Mouse (Mus musculus) heart, postnatal 25 days (tissue): ENCODE data around the gene Casp7. TPM values are rescaled to one million over a fixed set of nuclear protein-coding genes. Genes with fewer than 3 reads are reported as not detected.

Experiments
- DNase-seq: peaks from one replicate; pipeline ENCODE4 v3.0.0; 2022; ENCODE audit warnings: low spot score
- intact Hi-C: fragments of 180-260 bp; cut with DNase I; formaldehyde crosslinking; loops from one replicate; pipeline ENCODE4 v1.15.1; 2025
- total RNA-seq, 2 experiments: library from RNA; stranded (reverse); gene quantifications; 2 replicates each; pipeline ENCODE4 v1.2.3; 2021

Gene Casp7
- total RNA-seq, 2 experiments from 2014 or later = 12.6 to 15.6 TPM

DNA sequence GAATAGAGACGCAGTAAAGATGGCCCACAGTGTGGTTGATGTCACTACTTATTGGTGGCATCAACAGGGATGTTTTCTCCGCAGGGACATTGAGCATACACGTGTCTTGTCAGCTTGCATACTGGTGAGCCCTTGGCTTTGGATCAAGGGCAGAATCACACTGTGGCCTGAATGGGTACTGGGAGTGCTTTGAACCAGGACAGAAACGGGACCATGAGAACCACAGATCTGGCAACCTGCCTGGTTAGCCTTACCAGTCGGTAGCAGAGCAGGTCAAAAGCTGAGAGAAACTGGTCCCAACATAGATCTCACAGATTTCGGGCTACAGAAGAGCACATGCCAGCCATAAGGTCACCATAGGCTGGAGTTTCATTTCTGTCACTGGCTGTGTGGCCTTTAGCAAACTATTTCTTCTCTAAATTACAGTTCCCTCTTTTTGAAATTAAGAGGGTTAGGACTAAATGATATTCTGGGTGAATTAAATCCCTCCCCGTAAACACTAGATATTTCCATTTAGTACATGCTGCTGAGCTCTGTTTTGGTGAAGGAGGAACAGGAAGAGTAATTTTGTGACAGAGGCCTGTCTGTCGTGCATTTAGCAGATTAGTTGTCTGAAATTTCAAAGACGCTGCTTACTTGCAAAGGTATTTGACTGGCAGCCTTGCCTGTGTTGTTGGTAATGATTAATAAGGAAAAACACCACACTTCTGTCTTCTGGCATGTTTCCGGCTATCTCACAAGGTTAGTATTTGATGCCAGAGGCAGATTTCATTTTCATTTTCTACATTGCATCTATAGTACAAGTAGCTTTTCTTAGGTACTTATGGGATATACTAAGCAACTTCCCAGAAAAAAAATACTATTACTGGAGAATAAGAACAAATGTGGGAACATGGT, 62.5 kb downstream of the Casp7 start:
- intact Hi-C loops = no loop called here
- DNase-seq = no peak

DNA sequence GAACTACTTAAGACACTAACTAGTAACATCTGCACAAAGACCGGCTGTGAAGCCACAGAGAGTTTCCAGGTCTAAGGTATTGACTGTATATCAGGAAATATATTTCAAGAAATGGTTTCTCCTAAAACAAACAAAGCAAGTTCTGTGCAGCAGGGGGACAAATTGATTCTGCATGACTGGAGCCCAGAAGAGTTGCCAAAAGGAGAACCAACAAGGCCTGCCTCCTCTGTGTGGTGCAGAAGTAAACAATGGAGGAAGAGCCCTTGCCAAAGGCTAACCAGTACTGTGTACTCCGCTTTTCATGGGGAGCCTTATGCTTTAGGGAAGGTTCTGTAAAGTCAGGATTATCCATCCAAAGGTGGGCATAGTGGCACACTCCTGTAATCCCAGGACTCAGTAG, 63.3 kb downstream of the Casp7 start:
- intact Hi-C loops = no loop called here
- no peak for DNase-seq

DNA sequence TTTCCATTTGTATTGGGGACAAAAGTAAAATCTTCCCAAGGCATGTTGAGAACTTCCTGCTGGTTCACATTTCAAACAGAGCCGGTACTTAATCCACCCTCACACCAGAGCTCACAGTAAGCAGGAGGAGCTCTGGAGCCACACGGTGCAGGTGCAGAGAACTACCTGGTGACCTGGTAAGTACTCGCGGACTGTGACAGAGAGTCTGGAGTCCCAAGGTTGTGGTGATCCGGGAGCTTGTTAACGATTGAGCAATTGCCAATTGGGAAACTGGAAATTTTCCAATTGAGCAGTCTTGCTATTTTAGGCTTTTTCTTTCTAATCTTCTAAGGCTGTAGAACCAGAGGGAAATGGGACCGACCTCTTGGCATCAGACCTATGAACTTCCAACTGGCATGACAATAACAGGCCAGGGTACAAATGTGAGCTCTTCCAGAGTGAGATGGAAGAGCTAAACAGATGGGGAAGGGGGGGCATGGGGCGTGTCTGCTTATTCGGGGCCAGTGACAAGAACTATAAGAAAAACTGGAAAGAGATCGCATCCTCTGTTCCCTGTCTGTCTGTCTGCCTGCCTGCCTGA, 64.7 kb downstream of the Casp7 start, which contains the start of gene Plekhs1:
TSS of gene Plekhs1 (plus strand) at position 119 of the 580 bp plus-strand sequence.
- intact Hi-C loops = no loop called here
- DNase-seq = no peak

DNA sequence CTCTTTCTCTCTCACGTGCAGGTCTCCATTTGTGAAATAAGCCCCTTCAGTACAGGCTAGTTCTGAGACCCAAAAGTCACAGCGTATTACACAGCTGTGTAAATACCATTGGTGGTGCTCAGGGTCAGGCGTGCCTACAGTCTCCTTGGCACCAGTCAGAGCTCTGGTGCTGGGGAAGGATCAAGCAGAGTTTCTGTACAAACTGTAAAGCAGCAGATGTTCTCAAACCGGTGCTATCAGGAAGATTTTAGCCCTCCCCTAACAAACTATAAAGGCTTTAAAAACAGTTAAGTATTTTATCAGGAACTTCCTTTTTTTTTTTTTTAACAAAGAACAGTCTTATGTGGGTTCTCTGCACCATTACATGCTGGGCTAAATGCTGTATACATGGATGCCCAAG, 65.9 kb downstream of the Casp7 start:
- intact Hi-C loops = no loop called here
- DNase-seq = no peak

DNA sequence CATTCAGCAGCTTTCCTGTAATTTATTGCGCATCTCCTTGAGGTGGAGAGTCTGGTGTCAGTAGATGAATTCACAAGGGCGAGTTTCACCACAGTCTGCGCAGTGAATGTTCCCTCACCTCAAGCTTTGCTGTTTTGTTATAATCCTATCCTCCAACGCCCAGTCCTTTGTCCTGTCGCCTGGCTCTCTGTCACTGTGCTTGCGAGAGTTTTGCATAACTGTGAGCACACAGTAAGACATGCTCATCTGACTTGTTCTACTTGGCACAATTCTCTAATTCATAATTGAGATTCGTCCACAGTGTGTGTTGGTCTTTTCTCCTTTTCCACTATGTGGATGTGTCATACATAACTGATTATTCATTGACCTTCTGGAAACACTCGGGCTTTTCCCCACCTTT, 69.6 kb downstream of the Casp7 start:
- DNase-seq = no peak
- intact Hi-C loops = no loop called here

DNA sequence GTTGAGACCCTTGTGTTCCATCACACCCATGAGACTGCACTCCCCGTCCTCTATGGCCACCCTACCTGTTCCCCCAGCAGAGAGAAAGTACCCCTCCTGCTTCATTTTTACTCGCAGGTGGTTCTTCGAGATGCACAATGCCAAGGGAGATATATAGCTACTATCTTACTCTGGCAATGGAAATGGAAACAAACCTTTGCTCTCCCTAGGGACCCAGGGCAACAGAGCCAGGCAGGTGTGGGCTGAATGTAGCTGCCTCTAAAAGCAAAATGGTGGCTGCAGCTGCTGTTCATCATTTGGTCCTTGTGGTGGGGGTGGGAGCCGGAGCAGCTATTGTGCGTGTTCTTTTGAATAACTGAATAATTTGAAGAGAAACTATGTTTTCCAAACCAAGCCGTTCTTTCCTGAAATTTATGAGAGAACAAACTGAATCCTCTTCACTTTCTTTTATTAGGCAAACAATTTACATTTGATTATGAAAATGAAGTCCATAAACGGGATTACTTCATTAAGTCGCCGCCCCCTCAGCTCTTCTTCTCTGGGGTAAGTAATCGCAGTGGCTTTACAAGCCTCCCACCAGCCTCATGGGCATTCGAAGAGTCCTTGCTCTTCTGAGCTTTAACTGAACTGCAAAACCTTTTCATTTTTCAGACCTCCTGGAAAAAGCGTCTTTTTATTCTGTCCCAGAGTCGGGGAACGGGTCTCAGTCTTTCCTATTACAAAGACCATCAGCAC, 73.5 kb downstream of the Casp7 start:
- no peak for DNase-seq
- intact Hi-C loops = no loop called here

DNA sequence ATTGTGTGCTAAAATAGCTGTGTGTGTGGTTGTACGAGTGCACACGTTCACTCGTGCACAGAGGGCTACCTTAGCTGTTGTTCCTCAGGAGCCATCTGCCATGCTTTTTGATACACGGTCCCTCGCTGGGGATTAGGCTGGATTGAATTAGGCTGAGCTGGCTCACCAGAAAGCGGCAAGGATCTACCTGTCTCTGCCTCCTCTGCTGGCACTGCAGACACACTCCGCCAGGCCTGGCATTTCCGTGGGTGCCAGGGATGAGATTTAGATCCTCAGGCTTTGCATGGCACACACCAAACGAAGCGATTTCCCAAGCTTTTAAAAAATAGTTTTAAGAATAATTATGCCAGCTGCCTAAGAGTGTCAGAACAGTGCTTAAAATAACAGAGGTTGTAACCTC, 75.0 kb downstream of the Casp7 start:
- intact Hi-C loops = no loop called here
- no peak for DNase-seq

DNA sequence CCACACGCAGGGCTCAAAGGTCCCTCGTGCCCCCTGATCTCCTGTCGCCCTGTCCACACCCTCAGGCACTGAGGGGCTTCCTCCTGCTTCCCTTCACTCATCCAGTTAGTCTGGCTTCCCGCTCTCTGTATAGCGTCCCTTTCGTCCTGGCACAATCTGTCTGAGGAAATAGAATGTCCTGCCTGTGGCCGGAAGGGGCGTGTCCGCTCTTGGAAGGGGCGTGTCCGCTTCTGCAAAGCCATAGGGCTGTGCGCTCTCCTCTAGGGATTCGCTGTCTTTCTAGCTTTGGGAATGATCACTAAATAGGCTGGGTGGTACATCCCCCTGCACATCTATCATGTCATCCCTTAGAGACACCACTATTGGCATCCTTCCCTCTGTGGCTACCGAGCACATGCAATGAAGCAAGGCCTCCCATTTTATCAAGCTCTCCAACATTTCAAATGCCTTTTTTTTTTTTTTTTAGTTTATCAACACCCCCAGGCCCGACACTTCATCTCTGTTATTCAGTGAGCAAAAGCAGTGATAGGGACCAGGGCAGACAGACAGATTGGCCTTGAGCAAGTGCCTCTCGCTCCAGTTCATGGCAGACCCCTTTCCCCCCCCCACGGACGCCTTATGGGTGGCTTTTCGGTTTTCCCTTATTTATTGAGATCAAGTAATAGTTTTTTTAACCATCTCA, 78.1 kb downstream of the Casp7 start:
- intact Hi-C loops = no loop called here
- no peak for DNase-seq

DNA sequence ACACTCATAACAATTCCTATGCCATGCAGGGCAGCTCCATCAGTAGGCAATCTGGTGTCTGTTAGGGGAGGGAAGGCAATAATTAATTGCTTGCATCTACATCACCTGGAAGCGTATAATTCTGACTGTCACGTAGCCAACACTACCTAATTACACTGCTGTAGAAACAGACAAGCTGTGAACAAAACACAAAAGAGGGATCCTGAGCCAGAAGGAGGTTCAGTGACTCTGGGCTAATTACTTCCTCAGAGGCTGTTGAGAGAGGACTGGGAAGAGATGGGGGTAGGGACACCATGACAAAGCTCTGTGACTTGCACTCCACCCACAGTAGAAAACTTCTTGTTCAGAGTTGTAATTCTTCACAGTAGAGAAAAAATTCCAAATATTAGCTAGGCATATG, 79.6 kb downstream of the Casp7 start:
- intact Hi-C loops = no loop called here
- no peak for DNase-seq

DNA sequence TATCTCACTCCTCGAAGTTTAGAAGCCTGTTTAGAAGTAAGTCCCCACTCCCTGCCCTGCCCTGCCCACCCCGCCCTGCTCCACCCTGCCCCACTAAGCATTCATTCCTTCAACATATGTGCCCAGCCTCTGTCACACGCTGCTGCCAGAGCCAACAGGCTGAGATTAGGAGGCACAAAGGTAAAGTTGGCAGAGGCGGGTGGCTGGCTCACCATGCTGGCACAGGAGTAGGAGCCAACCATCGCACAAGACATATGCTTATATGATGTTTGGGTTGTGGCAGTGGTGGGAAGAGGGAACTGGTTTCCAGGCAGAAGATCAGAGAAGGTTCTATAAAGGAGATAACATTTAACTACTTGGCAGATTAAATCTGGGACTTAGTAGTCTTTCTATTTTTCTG, 80.3 kb downstream of the Casp7 start:
- intact Hi-C loops = no loop called here
- no peak for DNase-seq

DNA sequence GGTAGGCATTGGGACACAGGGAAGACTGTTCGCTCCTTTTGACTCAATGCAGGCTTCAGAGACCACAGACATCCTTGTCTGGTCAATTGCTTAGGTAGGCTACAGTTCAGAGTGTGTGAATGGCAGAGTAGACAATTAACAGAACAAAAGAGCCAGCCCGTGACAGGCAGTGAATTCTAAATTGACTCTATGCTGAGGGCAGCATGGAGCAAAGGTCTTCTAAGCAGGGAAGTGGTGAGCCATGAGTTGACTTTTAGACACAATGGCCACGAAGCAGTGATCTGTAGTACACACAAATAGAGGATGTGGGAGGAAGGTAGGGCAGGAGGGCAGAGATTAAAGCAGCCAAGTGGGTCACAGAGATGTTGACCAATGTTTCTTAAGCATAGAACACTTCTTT, 80.9 kb downstream of the Casp7 start:
- no peak for DNase-seq
- intact Hi-C loops = no loop called here

DNA sequence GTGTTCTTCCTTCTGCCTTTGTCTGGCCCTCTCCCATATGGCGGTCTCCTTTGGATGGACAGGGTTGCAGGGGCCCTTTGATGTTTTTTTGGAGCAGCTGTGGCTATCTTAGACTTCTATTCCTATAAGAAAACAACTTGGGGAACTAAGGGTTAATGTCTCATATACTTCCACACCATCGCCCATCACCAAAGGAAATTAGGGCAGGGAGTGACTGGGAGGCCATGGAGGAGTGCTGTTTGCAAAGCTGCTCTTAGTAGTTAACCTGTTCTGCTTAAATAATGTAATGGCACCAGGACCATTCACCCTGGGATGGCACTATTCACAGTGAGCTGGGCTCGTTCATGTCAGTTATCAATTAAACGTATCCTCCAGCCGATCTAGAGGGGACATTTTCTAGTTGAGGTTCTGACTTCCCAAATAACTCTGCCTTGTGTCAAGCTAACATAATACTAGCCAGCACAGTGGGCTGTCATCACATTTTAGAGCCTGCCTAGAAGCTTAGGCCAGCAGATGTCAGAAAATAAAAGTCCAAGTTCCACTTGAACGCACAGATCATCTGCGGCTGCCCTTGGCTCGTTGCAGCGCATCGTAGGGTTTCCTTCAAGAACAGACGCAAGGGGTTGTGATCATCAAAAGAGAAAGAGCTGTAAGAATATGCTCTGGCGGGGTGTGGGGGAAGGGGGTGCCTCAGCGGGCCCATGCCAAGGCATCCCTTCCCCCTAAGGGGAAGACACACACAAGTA, 87.9 kb downstream of the Casp7 start:
- no peak for DNase-seq
- intact Hi-C loops = no loop called here

DNA sequence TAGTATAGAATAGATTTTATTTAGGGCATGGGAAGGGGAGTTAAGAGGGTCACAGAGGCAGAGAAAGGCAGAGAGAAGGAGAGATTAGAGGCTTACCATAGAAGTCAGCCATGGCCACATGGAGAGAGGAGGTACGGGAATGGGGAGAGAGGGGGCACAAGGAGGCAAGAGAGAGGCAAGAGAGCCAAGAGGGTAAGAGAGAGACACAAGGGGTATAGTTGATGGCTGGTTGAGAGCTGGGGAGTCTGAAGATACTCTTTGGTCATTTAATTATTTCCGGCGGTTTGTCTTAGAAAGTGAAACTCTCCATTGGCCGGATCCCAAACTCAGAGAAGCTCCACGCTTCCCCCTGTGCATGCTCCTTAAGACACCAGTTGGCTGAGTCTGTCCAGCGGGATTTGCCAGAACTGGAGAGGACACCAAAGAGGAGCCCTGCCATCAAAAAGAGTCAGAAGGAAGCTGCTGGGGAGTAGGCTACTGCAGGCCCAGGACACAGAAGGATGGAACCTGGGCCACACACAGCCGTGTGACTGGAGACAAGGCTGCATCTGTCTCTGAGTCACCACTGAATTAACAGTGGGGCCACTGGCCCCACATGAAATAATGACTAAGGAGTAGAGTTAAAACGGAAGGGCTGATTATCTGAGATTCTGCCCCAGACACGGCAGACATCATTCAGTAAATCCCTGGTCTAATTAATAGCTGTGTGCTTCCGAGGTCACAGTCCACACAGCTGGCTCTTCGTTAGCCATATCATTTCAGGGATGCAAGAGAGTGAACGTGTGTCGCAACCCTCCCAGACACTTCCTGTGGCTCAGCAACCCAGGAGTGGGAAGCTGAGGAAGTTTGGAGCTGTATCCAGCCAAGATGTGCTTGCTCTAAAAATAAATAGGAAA, 88.7 kb downstream of the Casp7 start:
- intact Hi-C loops = no loop called here
- peak; percentile 39 for DNase-seq

DNA sequence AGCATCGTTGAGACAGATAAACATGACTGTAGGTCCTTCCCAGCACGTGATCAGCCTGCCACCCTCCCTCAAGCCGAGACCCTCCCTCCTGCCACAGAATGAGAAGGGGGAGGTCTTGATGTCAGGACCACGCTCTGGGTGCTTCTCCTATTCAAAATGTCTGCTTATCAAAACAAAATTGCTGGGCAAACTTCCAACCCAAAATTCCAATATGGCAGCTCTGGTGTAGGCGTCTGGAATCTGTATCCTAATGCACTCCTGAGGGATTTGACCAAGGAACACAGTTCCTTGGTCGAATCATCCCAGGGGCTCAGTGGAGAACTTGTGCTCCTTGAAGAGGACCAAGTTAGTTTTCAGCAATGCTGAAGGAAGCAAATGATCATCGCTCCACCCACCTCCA, 90.0 kb downstream of the Casp7 start:
- no peak for DNase-seq
- intact Hi-C loops = no loop called here

DNA sequence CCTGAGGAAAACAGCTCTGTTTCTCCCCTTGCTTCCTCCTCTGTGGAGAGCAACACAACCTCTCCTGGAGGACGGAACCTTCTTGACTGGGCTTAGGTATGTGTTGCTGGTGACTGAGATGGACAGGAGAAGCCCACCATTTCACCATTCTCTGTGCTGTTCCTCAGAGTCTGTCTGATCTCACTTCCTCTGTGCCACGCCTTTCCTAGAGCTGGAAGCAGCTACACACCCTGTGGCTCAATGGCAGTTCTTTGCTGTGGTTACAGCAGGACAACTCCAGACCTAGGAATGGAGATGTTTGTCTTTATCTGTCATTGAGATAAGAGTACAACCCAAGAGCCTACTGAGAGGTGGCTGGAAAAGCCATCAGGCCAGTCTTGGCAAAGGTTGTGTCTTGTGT, 90.4 kb downstream of the Casp7 start:
- intact Hi-C loops = no loop called here
- no peak for DNase-seq

DNA sequence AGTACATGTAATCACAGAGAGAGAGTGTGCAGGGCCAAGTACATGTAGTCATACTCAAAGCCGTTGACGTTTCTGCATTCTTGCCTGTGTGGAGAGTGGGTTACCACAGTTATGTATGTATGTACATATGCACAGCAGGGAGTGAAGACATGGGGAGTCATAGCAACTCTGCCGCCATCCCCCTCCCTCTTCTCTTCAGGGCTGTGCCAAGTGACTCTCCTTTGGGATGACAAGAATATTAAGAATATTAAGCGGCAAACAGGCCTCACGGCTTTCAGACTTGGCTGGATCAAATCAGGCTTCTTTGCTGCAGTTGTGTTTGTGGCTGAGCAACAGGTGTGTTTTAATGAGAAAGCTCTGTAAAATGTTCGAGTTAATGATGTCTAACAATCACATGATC, 92.7 kb downstream of the Casp7 start:
- intact Hi-C loops = no loop called here
- no peak for DNase-seq
